Mouse (Mus musculus) neural tube, embryonic 13.5 days (tissue): ENCODE data around the gene Cit. TPM values are rescaled to one million over a fixed set of nuclear protein-coding genes. Genes with fewer than 3 reads are reported as not detected.

Source experiments
- ATAC-seq: fragments of 200-750 bp; cut with Nextera tagmentation; 2 replicates; pipeline ENCODE4 v1.8.0; 2017; ENCODE audit warnings: low read depth, mild to moderate bottlenecking, moderate TSS enrichment, moderate library complexity
- H3K27ac ChIP-seq: fragments of 300-500 bp; sonication (generic); replicated peaks from 2 replicates; pipeline ENCODE4 v1.5.1; 2015; ENCODE audit warnings: moderate library complexity, mild to moderate bottlenecking, inconsistent platforms
- H3K27me3 ChIP-seq: fragments of 300-500 bp; sonication (generic); 2 replicates; pipeline ENCODE4 v1.6.1; 2015; ENCODE audit warnings: mild to moderate bottlenecking, inconsistent platforms
- H3K36me3 ChIP-seq: fragments of 300-500 bp; sonication (generic); 2 replicates; pipeline ENCODE4 v1.6.1; 2015; ENCODE audit warnings: mild to moderate bottlenecking, inconsistent platforms
- H3K4me1 ChIP-seq: fragments of 300-500 bp; sonication (generic); replicated peaks from 2 replicates; pipeline ENCODE4 v1.6.1; 2015; ENCODE audit warnings: inconsistent platforms
- H3K4me2 ChIP-seq: fragments of 300-500 bp; sonication (generic); 2 replicates; pipeline ENCODE4 v1.6.1; 2015; ENCODE audit warnings: inconsistent platforms, mild to moderate bottlenecking, moderate library complexity
- H3K4me3 ChIP-seq: fragments of 300-500 bp; sonication (generic); 2 replicates; pipeline ENCODE4 v1.5.1; 2015; ENCODE audit warnings: mild to moderate bottlenecking, inconsistent platforms
- H3K9ac ChIP-seq: fragments of 300-500 bp; sonication (generic); 2 replicates; pipeline ENCODE4 v1.6.1; 2015; ENCODE audit warnings: moderate library complexity, mild to moderate bottlenecking, inconsistent platforms
- H3K9me3 ChIP-seq: fragments of 300-500 bp; sonication (generic); 2 replicates; pipeline ENCODE4 v1.6.1; 2016; ENCODE audit warnings: inconsistent platforms
- WGBS: fragments of 180-500 bp; shearing (Covaris S2); methylation state at CpG from one replicate; pipeline ENCODE4 v1.1.7; 2015; 5-methylcytosine and 5-hydroxymethylcytosine counted together
- polyA plus RNA-seq: library from polyadenylated mRNA; unstranded; fragments of >200 nt; fragmentation: Nextera tagmentation; extraction: Ambion mirVana; gene quantifications from 2 replicates; pipeline ENCODE4 v1.2.1, GENCODE M21; 2015

Cit gene
- polyA plus RNA-seq, 1 experiment from 2014 or later, result 16.6 TPM

GRCm38 (mm10) chr5:115954549-115954948, 109.5 kb downstream of the Cit start:
- Histone ChIP-seq H3K9me3 (0 out of 2 replicates have a peak, but pooled peaks cover 7% of the 10 kb centered on the region), H3K27ac (no peak overlapping the region), H3K36me3 (peaks cover 73% of the 10 kb centered on the region), H3K4me3 (no peak overlapping the region), H3K9ac (no peak overlapping the region), H3K4me1 (no peaks in the 10 kb centered on the region), H3K27me3 (no peaks in the 10 kb centered on the region), H3K4me2 (no peak overlapping the region)
- 94% methylated on average over 14 of the region's 14 CpGs for WGBS
- ATAC-seq, result no peak

GRCm38 (mm10) chr5:115955131-115955530, 110.1 kb downstream of the Cit start:
- Histone ChIP-seq H3K27me3 (no peaks in the 10 kb centered on the region), H3K36me3 (peaks cover 68% of the 10 kb centered on the region), H3K9ac (no peak overlapping the region), H3K4me1 (no peaks in the 10 kb centered on the region), H3K4me2 (no peak overlapping the region), H3K27ac (no peak overlapping the region), H3K9me3 (0 out of 2 replicates have a peak, but pooled peaks cover 7% of the 10 kb centered on the region), H3K4me3 (no peak overlapping the region)
- ATAC-seq, result no peak
- 89% methylated on average over 14 of the region's 14 CpGs for WGBS

GRCm38 (mm10) chr5:115956048-115956447, 111.0 kb downstream of the Cit start:
- peaks cover 60% of the 10 kb centered on the region for H3K36me3 ChIP-seq

GRCm38 (mm10) chr5:115957177-115957576, 112.1 kb downstream of the Cit start:
- no peak overlapping the region for H3K27ac ChIP-seq
- 95% methylated on average over 6 of the region's 6 CpGs for WGBS
- H3K4me1 ChIP-seq, result no peaks in the 10 kb centered on the region
- ATAC-seq, result no peak
- H3K36me3 ChIP-seq, result peaks cover 49% of the 10 kb centered on the region
- no peak overlapping the region for H3K4me2 ChIP-seq
- H3K9ac ChIP-seq, result no peak overlapping the region
- no peak overlapping the region for H3K4me3 ChIP-seq
- no peaks in the 10 kb centered on the region for H3K27me3 ChIP-seq
- 0 out of 2 replicates have a peak, but pooled peaks cover 7% of the 10 kb centered on the region for H3K9me3 ChIP-seq

More at GRCm38 (mm10) chr5:115956048-115956447, 111.0 kb downstream of the Cit start:
- Histone ChIP-seq H3K27ac (no peak overlapping the region), H3K9me3 (0 out of 2 replicates have a peak, but pooled peaks cover 7% of the 10 kb centered on the region), H3K4me1 (no peaks in the 10 kb centered on the region), H3K27me3 (no peaks in the 10 kb centered on the region), H3K4me2 (no peak overlapping the region), H3K9ac (no peak overlapping the region), H3K4me3 (no peak overlapping the region)
- no peak for ATAC-seq
- 99% methylated on average over 14 of the region's 14 CpGs for WGBS

GRCm38 (mm10) chr5:115958344-115958743, 113.3 kb downstream of the Cit start:
- Histone ChIP-seq H3K36me3 (peaks cover 39% of the 10 kb centered on the region), H3K9ac (no peak overlapping the region), H3K4me1 (no peaks in the 10 kb centered on the region), H3K27me3 (no peaks in the 10 kb centered on the region), H3K4me3 (no peak overlapping the region), H3K4me2 (no peak overlapping the region), H3K9me3 (0 out of 2 replicates have a peak, but pooled peaks cover 3% of the 10 kb centered on the region), H3K27ac (no peak overlapping the region)
- ATAC-seq, result no peak
- WGBS, result 91% methylated on average over 1 of the region's 1 CpGs

- no peak overlapping the region for H3K9ac ChIP-seq
- no peak overlapping the region for H3K4me2 ChIP-seq
- H3K27ac ChIP-seq, result no peak overlapping the region
- H3K4me3 ChIP-seq, result no peak overlapping the region
- no peaks in the 10 kb centered on the region for H3K4me1 ChIP-seq
- H3K36me3 ChIP-seq, result peaks cover 34% of the 10 kb centered on the region
- ATAC-seq, result no peak
- no peaks in the 10 kb centered on the region for H3K27me3 ChIP-seq
- H3K9me3 ChIP-seq, result no peaks in the 10 kb centered on the region
- 93% methylated on average over 11 of the region's 11 CpGs for WGBS
Observed at GRCm38 (mm10) chr5:115958814-115959213, 113.7 kb downstream of the Cit start.

GRCm38 (mm10) chr5:115961809-115962208, 116.7 kb downstream of the Cit start:
- H3K9me3 ChIP-seq, result no peaks in the 10 kb centered on the region
- 95% methylated on average over 9 of the region's 9 CpGs for WGBS
- no peaks in the 10 kb centered on the region for H3K27me3 ChIP-seq
- H3K4me1 ChIP-seq, result no peaks in the 10 kb centered on the region
- peaks cover 8% of the 10 kb centered on the region for H3K36me3 ChIP-seq
- no peak overlapping the region for H3K9ac ChIP-seq
- no peak overlapping the region for H3K27ac ChIP-seq
- H3K4me3 ChIP-seq, result no peak overlapping the region
- no peak for ATAC-seq
- H3K4me2 ChIP-seq, result no peak overlapping the region

- Histone ChIP-seq H3K27ac (no peak overlapping the region), H3K36me3 (no peaks in the 10 kb centered on the region; the same call in 1 of the 2 replicates), H3K4me3 (no peak overlapping the region), H3K9me3 (no peaks in the 10 kb centered on the region), H3K4me2 (no peak overlapping the region), H3K9ac (no peak overlapping the region), H3K27me3 (no peaks in the 10 kb centered on the region), H3K4me1 (no peaks in the 10 kb centered on the region)
- ATAC-seq, result no peak
- 89% methylated on average over 15 of the region's 15 CpGs for WGBS
Observed at GRCm38 (mm10) chr5:115971236-115971635, 126.2 kb downstream of the Cit start.

GRCm38 (mm10) chr5:115975672-115976071, 130.6 kb downstream of the Cit start:
- no peak overlapping the region for H3K9ac ChIP-seq
- 0 out of 2 replicates have a peak, but pooled peaks cover 14% of the 10 kb centered on the region for H3K4me1 ChIP-seq
- no peak overlapping the region for H3K4me2 ChIP-seq
- ATAC-seq, result no peak
- 92% methylated on average over 10 of the region's 10 CpGs for WGBS
- no peaks in the 10 kb centered on the region for H3K27me3 ChIP-seq
- H3K9me3 ChIP-seq, result no peaks in the 10 kb centered on the region
- H3K27ac ChIP-seq, result no peak overlapping the region
- H3K4me3 ChIP-seq, result no peak overlapping the region
- no peaks in the 10 kb centered on the region; the same call in 1 of the 2 replicates for H3K36me3 ChIP-seq

- Histone ChIP-seq H3K4me1 (0 out of 2 replicates have a peak, but pooled peaks cover 14% of the 10 kb centered on the region), H3K9me3 (no peaks in the 10 kb centered on the region), H3K4me2 (no peak overlapping the region), H3K36me3 (no peaks in the 10 kb centered on the region; the same call in none of the 2 replicates), H3K9ac (no peak overlapping the region), H3K4me3 (no peak overlapping the region), H3K27ac (no peak overlapping the region), H3K27me3 (no peaks in the 10 kb centered on the region)
- ATAC-seq, result no peak
- 90% methylated on average over 5 of the region's 5 CpGs for WGBS
Observed at GRCm38 (mm10) chr5:115976446-115976845, 131.4 kb downstream of the Cit start.

- 0 out of 2 replicates have a peak, but pooled peaks cover 14% of the 10 kb centered on the region for H3K4me1 ChIP-seq
- no peaks in the 10 kb centered on the region for H3K27me3 ChIP-seq
- H3K4me3 ChIP-seq, result no peak overlapping the region
- H3K4me2 ChIP-seq, result no peak overlapping the region
- no peaks in the 10 kb centered on the region for H3K9me3 ChIP-seq
- no peaks in the 10 kb centered on the region; the same call in none of the 2 replicates for H3K36me3 ChIP-seq
- 0 out of 2 replicates have a peak overlapping the region, but pooled peaks have one; percentile 9 for H3K27ac ChIP-seq
- ATAC-seq, result no peak
- WGBS, result 74% methylated on average over 10 of the region's 10 CpGs
- no peak overlapping the region for H3K9ac ChIP-seq
Observed at GRCm38 (mm10) chr5:115977266-115977665, 132.2 kb downstream of the Cit start.

GRCm38 (mm10) chr5:115977757-115978156, 132.7 kb downstream of the Cit start:
- H3K9me3 ChIP-seq, result no peaks in the 10 kb centered on the region
- no peak for ATAC-seq
- H3K4me2 ChIP-seq, result no peak overlapping the region
- no peaks in the 10 kb centered on the region for H3K27me3 ChIP-seq
- H3K9ac ChIP-seq, result no peak overlapping the region
- H3K4me1 ChIP-seq, result peaks cover 15% of the 10 kb centered on the region; the same call in 1 of the 2 replicates
- peak overlapping the region; percentile 35; the same call in 1 of the 2 replicates for H3K27ac ChIP-seq
- H3K36me3 ChIP-seq, result no peaks in the 10 kb centered on the region; the same call in none of the 2 replicates
- 81% methylated on average over 10 of the region's 10 CpGs for WGBS
- H3K4me3 ChIP-seq, result no peak overlapping the region

GRCm38 (mm10) chr5:115978255-115978654, 133.2 kb downstream of the Cit start:
- Histone ChIP-seq H3K9me3 (no peaks in the 10 kb centered on the region), H3K27me3 (no peaks in the 10 kb centered on the region), H3K36me3 (no peaks in the 10 kb centered on the region; the same call in none of the 2 replicates), H3K4me3 (no peak overlapping the region), H3K27ac (peak overlapping the region; percentile 35; the same call in 1 of the 2 replicates), H3K4me2 (no peak overlapping the region), H3K4me1 (peaks cover 20% of the 10 kb centered on the region; the same call in 1 of the 2 replicates), H3K9ac (no peak overlapping the region)
- peak; percentile 50 for ATAC-seq
- 71% methylated on average over 5 of the region's 5 CpGs for WGBS
